In genomic region chr7:127322085-127322484, GRCm38 (mm10) we compare ENCODE assay signal across 10 mouse cellular contexts. TPM values are rescaled to one million over a fixed set of nuclear protein-coding genes. Genes with fewer than 3 reads are reported as not detected.
DNase-seq lines count a peak whose midpoint lies in the region; ATAC-seq lines count a peak whose summit lies in the region.
"Had no signal": no experiment of that assay in that cellular context is flagged by ENCODE, and none has a peak within 500 bp of the region (broad histone marks: within the 10 kb centered on the region; RNA-seq: fewer than 3 reads in every experiment).

No protein-coding gene starts in this region.

- no peaks in the 10 kb centered on the region for H3K27me3 ChIP-seq in limb, embryonic 11.5 days (ENCODE audit: control insufficient read depth, insufficient read depth, low read length)
- H3K27me3 ChIP-seq in limb, embryonic 10.5 days (ENCODE audit: low read depth, poor library complexity, severe bottlenecking): no peaks in the 10 kb centered on the region
- H3K27me3 ChIP-seq: neural tube, embryonic 12.5 days had no signal

- no peak overlapping the region for H3K4me3 ChIP-seq in limb, embryonic 11.5 days (ENCODE audit: low read depth, low read length)
- H3K4me3 ChIP-seq in limb, embryonic 10.5 days: no peak overlapping the region
- H3K4me3 ChIP-seq: erythroblast, embryonic 14.5 days; neural tube, embryonic 12.5 days had no signal

- no peak overlapping the region for H3K9ac ChIP-seq in limb, embryonic 11.5 days (ENCODE audit: low read length)
- H3K9ac ChIP-seq: neural tube, embryonic 12.5 days had no signal

- DNase-seq in adrenal gland, postnatal 14 days: peak; percentile 49
- no peak for DNase-seq in adrenal gland, adult 2 months
- DNase-seq in limb, embryonic 11.5 days (ENCODE audit: low spot score): peak; percentile 43
- DNase-seq in limb, embryonic 10.5 days (ENCODE audit: low spot score): no peak
- DNase-seq in brain, adult 2 months (ENCODE audit: low read depth, low spot score): peak; percentile 9
- DNase-seq in lung, postnatal 10 days: peak; percentile 75
- DNase-seq in right cerebral cortex, adult 18-20 months: no peak
- no peak for DNase-seq in left cerebral cortex, postnatal 25 days (ENCODE audit: low spot score in 2 of 2)

- H3K27ac ChIP-seq in limb, embryonic 11.5 days (replicated peaks; ENCODE audit: low read depth, low read length): no peak overlapping the region
- no peak overlapping the region for H3K27ac ChIP-seq in limb, embryonic 10.5 days
- H3K27ac ChIP-seq: neural tube, embryonic 12.5 days had no signal

- H3K4me1 ChIP-seq in limb, embryonic 11.5 days (ENCODE audit: control insufficient read depth, insufficient read depth, low read length): no peaks in the 10 kb centered on the region
- H3K4me1 ChIP-seq in limb, embryonic 10.5 days: peaks cover 4% of the 10 kb centered on the region
- H3K4me1 ChIP-seq: neural tube, embryonic 12.5 days had no signal

- H3K9me3 ChIP-seq in limb, embryonic 11.5 days (ENCODE audit: control insufficient read depth, low read length): no peaks in the 10 kb centered on the region
- no peaks in the 10 kb centered on the region for H3K9me3 ChIP-seq in limb, embryonic 10.5 days (replicated peaks)
- H3K9me3 ChIP-seq: neural tube, embryonic 12.5 days had no signal

- H3K36me3 ChIP-seq in limb, embryonic 11.5 days (ENCODE audit: control insufficient read depth, insufficient read depth, low read length): no peaks in the 10 kb centered on the region
- no peaks in the 10 kb centered on the region for H3K36me3 ChIP-seq in limb, embryonic 10.5 days
- H3K36me3 ChIP-seq: neural tube, embryonic 12.5 days had no signal

- ATAC-seq in limb, embryonic 11.5 days (ENCODE audit: insufficient number of reproducible peaks, low FRiP score, low TSS enrichment, low read depth): no peak

- no peak overlapping the region for H3K4me2 ChIP-seq in limb, embryonic 11.5 days (ENCODE audit: low read depth, severe bottlenecking)
- H3K4me2 ChIP-seq: neural tube, embryonic 12.5 days had no signal

- intact Hi-C loops in left cerebral cortex, postnatal 25 days (cut with DNase I): no loop called here

- 42% methylated on average over 5 of the region's 5 CpGs for WGBS in limb, embryonic 11.5 days
- 50% methylated on average over 5 of the region's 5 CpGs for WGBS in limb, embryonic 10.5 days

RNA-seq across cellular contexts. Expression of gene Zfp768, which starts 23.3 kb away (rescaled TPM):
- total RNA-seq in adrenal gland, postnatal 14 days (2021): 31.2 and 33.3 TPM in 2 replicates
- total RNA-seq in adrenal gland, adult 2 months (2021): 10 to 100 TPM; 30.5 to 32.3 TPM
- polyA plus RNA-seq in adrenal gland, adult 2 months (2012; rRNA removed): 52.5 and 54.2 TPM in 2 replicates
- 6.0 TPM in 2 replicates for polyA plus RNA-seq in limb, embryonic 11.5 days (2014; fragmentation: Nextera tagmentation; extraction: Ambion mirVana)
- polyA plus RNA-seq in limb, embryonic 10.5 days (2016; fragmentation: Nextera tagmentation; extraction: Ambion mirVana): 23.1 and 23.8 TPM in 2 replicates
- 10 to 100 TPM; 11.7 TPM for total RNA-seq in left cerebral cortex, postnatal 25 days (2021)

RNA-seq across cellular contexts. Expression of gene Itgal, which starts 26.0 kb away (rescaled TPM):
- 2.2 and 8.8 TPM in 2 replicates for total RNA-seq in adrenal gland, postnatal 14 days (2021)
- total RNA-seq in adrenal gland, adult 2 months (2021): 1 to 10 TPM; 1.7 to 2.4 TPM
- 1.6 and 1.7 TPM in 2 replicates for polyA plus RNA-seq in adrenal gland, adult 2 months (2012; rRNA removed)
- 0.18 and 0.44 TPM in 2 replicates for polyA plus RNA-seq in limb, embryonic 11.5 days (2014; fragmentation: Nextera tagmentation; extraction: Ambion mirVana)
- 0.46 and 0.69 TPM in 2 replicates for polyA plus RNA-seq in limb, embryonic 10.5 days (2016; fragmentation: Nextera tagmentation; extraction: Ambion mirVana)
- total RNA-seq in left cerebral cortex, postnatal 25 days (2021): under 1 TPM; 0.34 to 0.94 TPM

RNA-seq across cellular contexts. Expression of gene Sephs2, which starts 48.2 kb away (rescaled TPM):
- 147 and 187 TPM in 2 replicates for total RNA-seq in adrenal gland, postnatal 14 days (2021)
- total RNA-seq in adrenal gland, adult 2 months (2021): 100 to 1,000 TPM in 1 of 2 experiments, 10 to 100 TPM in 1; 90.0 to 118 TPM
- polyA plus RNA-seq in adrenal gland, adult 2 months (2012; rRNA removed): 41.8 and 46.5 TPM in 2 replicates
- polyA plus RNA-seq in limb, embryonic 11.5 days (2014; fragmentation: Nextera tagmentation; extraction: Ambion mirVana): 94.5 and 104 TPM in 2 replicates
- polyA plus RNA-seq in limb, embryonic 10.5 days (2016; fragmentation: Nextera tagmentation; extraction: Ambion mirVana): 89.7 and 93.9 TPM in 2 replicates
- total RNA-seq in left cerebral cortex, postnatal 25 days (2021): 10 to 100 TPM; 40.5 to 41.3 TPM

RNA-seq across cellular contexts. Expression of gene Zfp747, which starts 53.8 kb away (rescaled TPM):
- total RNA-seq in adrenal gland, postnatal 14 days (2021): 8.7 and 10.0 TPM in 2 replicates
- 10 to 100 TPM in 1 of 2 experiments, 1 to 10 TPM in 1; 8.0 to 11.2 TPM for total RNA-seq in adrenal gland, adult 2 months (2021)
- polyA plus RNA-seq in adrenal gland, adult 2 months (2012; rRNA removed): 4.4 and 6.7 TPM in 2 replicates
- polyA plus RNA-seq in limb, embryonic 11.5 days (2014; fragmentation: Nextera tagmentation; extraction: Ambion mirVana): 8.6 and 9.2 TPM in 2 replicates
- polyA plus RNA-seq in limb, embryonic 10.5 days (2016; fragmentation: Nextera tagmentation; extraction: Ambion mirVana): 7.9 and 9.5 TPM in 2 replicates
- 1 to 10 TPM; 5.4 to 6.7 TPM for total RNA-seq in left cerebral cortex, postnatal 25 days (2021)

Comparison
In these comparisons a context has a peak if more than half of its experiments do, and no peak if none do; other contexts are left out.
1. DNase-seq: peak in adrenal gland, postnatal 14 days (single experiment), limb, embryonic 11.5 days (single experiment), brain, adult 2 months (single experiment) and lung, postnatal 10 days (single experiment); none in adrenal gland, adult 2 months (single experiment), limb, embryonic 10.5 days (single experiment), right cerebral cortex, adult 18-20 months (single experiment) and left cerebral cortex, postnatal 25 days (0 of 2).